Mouse (Mus musculus) layer of hippocampus, adult 9-11 months (tissue): ENCODE data around the gene Gpr75.

ENCODE experiments used
- DNase-seq: peaks from one replicate; pipeline ENCODE4 v3.0.0; 2022

Gpr75 gene

GRCm38 (mm10) chr11:30885171-30885871 lies at the start of gene Gpr75, which contains the start of gene Asb3:
Gene Gpr75, plus strand, starts transcription at chr11:30885358.
Gene Asb3, plus strand, starts transcription at chr11:30885416.
- DNase-seq, result peak; percentile 69

- no peak for DNase-seq
Measured at GRCm38 (mm10) chr11:30838793-30839192, 46.4 kb upstream of the Gpr75 start.

GRCm38 (mm10) chr11:30844355-30844754 lies 40.8 kb upstream of the Gpr75 start:
- no peak for DNase-seq

GRCm38 (mm10) chr11:30872425-30872824 lies 12.7 kb upstream of the Gpr75 start:
- no peak for DNase-seq

- no peak for DNase-seq
Measured at GRCm38 (mm10) chr11:30888153-30888552, 3.0 kb downstream of the Gpr75 start.

GRCm38 (mm10) chr11:30896201-30896600 lies 11.0 kb downstream of the Gpr75 start:
- no peak for DNase-seq

GRCm38 (mm10) chr11:30899312-30899711 lies 14.2 kb downstream of the Gpr75 start:
- DNase-seq, result no peak

GRCm38 (mm10) chr11:30912311-30912710 lies 27.2 kb downstream of the Gpr75 start:
- DNase-seq, result no peak

- DNase-seq, result no peak
Measured at GRCm38 (mm10) chr11:30920641-30921040, 35.5 kb downstream of the Gpr75 start.

GRCm38 (mm10) chr11:30923283-30923682 lies 38.1 kb downstream of the Gpr75 start:
- no peak for DNase-seq

- no peak for DNase-seq
Measured at GRCm38 (mm10) chr11:30928079-30928478, 42.9 kb downstream of the Gpr75 start.

GRCm38 (mm10) chr11:30928498-30928897 lies 43.3 kb downstream of the Gpr75 start:
- peak; percentile 29 for DNase-seq
